In genomic region chr4:135046619-135047018, GRCm38 (mm10) we compare ENCODE assay signal across 1 mouse cellular context.
A peak's percentile ranks its signal among the peaks of the same experiment; 100 is the strongest.
TF ChIP-seq lines count a peak whose summit lies in the region.

No protein-coding gene starts in this region.

TF ChIP-seq in MEL, 35 proteins besides CTCF, POLR2A, EP300 and RAD21 (continued from another document):
- TF ChIP-seq ZMIZ1 (IDR thresholded peaks at IDR 0.05; ENCODE audit: low read depth, low read length) (peak; percentile 14; the same call in 1 of the 2 replicates), TAL1 (IDR thresholded peaks at IDR 0.05; ENCODE audit: low read length) (no peak), MYC (IDR thresholded peaks at IDR 0.05; ENCODE audit: low read depth, low read length) (peak; percentile 71; the same call in 1 of the 2 replicates), MAFK (IDR thresholded peaks at IDR 0.05; ENCODE audit: borderline replicate concordance, low read depth, low read length) (no peak), UBTF (IDR thresholded peaks at IDR 0.05; ENCODE audit: borderline replicate concordance, insufficient read depth, low read depth, low read length) (no peak), TBP (IDR thresholded peaks at IDR 0.05; ENCODE audit: low read depth, low read length) (peak; percentile 65), SMC3 (IDR thresholded peaks at IDR 0.05; ENCODE audit: low read depth, low read length) (no peak), POLR2AphosphoS5 (IDR thresholded peaks at IDR 0.05; ENCODE audit: borderline replicate concordance, low read depth, low read length) (no peak), CHD2 (IDR thresholded peaks at IDR 0.05; ENCODE audit: low read length) (peak; percentile 88), ZNF384 (IDR thresholded peaks at IDR 0.05; ENCODE audit: low read depth, low read length) (no peak), KAT2A (conservative IDR thresholded peaks at IDR 0.05; ENCODE audit: low read depth, low read length) (no peak), NRF1 (IDR thresholded peaks at IDR 0.05; ENCODE audit: insufficient read depth, low read depth, low read length, poor library complexity, severe bottlenecking) (no peak), MXI1 (IDR thresholded peaks at IDR 0.05; ENCODE audit: low read depth, low read length) (no peak), MAX (IDR thresholded peaks at IDR 0.05; ENCODE audit: low read length) (peak; percentile 53), GABPA (IDR thresholded peaks at IDR 0.05; ENCODE audit: low read depth, low read length) (0 out of 2 replicates have a peak, but pooled peaks have one; percentile 32), E2F4 (IDR thresholded peaks at IDR 0.05; ENCODE audit: borderline replicate concordance, low read depth, low read length) (no peak), POLR2AphosphoS2 (IDR thresholded peaks at IDR 0.05; ENCODE audit: low read length) (peak; percentile 78; the same call in 1 of the 2 replicates), MYB (IDR thresholded peaks at IDR 0.05; ENCODE audit: low read depth, low read length) (no peak), ZC3H11A (IDR thresholded peaks at IDR 0.05; ENCODE audit: low read depth, low read length) (no peak), MAZ (IDR thresholded peaks at IDR 0.05; ENCODE audit: low read depth, low read length) (no peak), RCOR1 (IDR thresholded peaks at IDR 0.05; ENCODE audit: low read depth, low read length) (no peak), MEF2A (IDR thresholded peaks at IDR 0.05; ENCODE audit: extremely low read depth, insufficient replicate concordance, low read depth, low read length, poor library complexity, severe bottlenecking) (no peak), HCFC1 (IDR thresholded peaks at IDR 0.05; ENCODE audit: low read depth, low read length) (peak; percentile 66), SIN3A (IDR thresholded peaks at IDR 0.05; ENCODE audit: low read length) (peak; percentile 38), USF1 (IDR thresholded peaks at IDR 0.05; ENCODE audit: low read depth, low read length) (0 out of 2 replicates have a peak, but pooled peaks have one; percentile 28)
